Mouse (Mus musculus): ENCODE data around the gene Apoe.
A peak's percentile ranks its signal among the peaks of the same experiment; 100 is the strongest.

Apoe gene

GRCm38 (mm10) chr7:19691873-19692865, 6.8 kb downstream of the Apoe start, which contains the start of gene Apoc1:
TSS of gene Apoc1 (minus strand) at chr7:19692660.
- peak; percentile 98 for DNase-seq (ENCODE audit: low read depth, low spot score)

- DNase-seq (ENCODE audit: low read depth, low spot score), result peak; percentile 76
Observed at GRCm38 (mm10) chr7:19691434-19691833, 7.6 kb downstream of the Apoe start.

- DNase-seq (ENCODE audit: low read depth, low spot score), result no peak
Observed at GRCm38 (mm10) chr7:19690845-19691244, 8.1 kb downstream of the Apoe start.

- no peak for DNase-seq (ENCODE audit: low read depth, low spot score)
Observed at GRCm38 (mm10) chr7:19688611-19689010, 10.4 kb downstream of the Apoe start.

- no peak for DNase-seq (ENCODE audit: low read depth, low spot score)
Observed at GRCm38 (mm10) chr7:19688101-19688500, 10.9 kb downstream of the Apoe start.

GRCm38 (mm10) chr7:19686927-19687583, 11.9 kb downstream of the Apoe start:
- DNase-seq (ENCODE audit: low read depth, low spot score), result peak; percentile 95

- DNase-seq (ENCODE audit: low read depth, low spot score), result no peak
Observed at GRCm38 (mm10) chr7:19686521-19686920, 12.5 kb downstream of the Apoe start.

- no peak for DNase-seq (ENCODE audit: low read depth, low spot score)
Observed at GRCm38 (mm10) chr7:19685374-19685773, 13.6 kb downstream of the Apoe start.

- DNase-seq (ENCODE audit: low read depth, low spot score), result no peak
Observed at GRCm38 (mm10) chr7:19683771-19684201, 15.2 kb downstream of the Apoe start.

- DNase-seq (ENCODE audit: low read depth, low spot score), result no peak
Observed at GRCm38 (mm10) chr7:19682979-19683378, 16.0 kb downstream of the Apoe start.

- DNase-seq (ENCODE audit: low read depth, low spot score), result no peak
Observed at GRCm38 (mm10) chr7:19681202-19681694, 17.7 kb downstream of the Apoe start, which contains the start of the genes Gm44805 and Apoc4. TSS of gene Gm44805 (minus strand) at chr7:19681423. TSS of gene Apoc4 (minus strand) at chr7:19681479.

- no peak for DNase-seq (ENCODE audit: low read depth, low spot score)
Observed at GRCm38 (mm10) chr7:19680702-19681101, 18.3 kb downstream of the Apoe start.

- DNase-seq (ENCODE audit: low read depth, low spot score), result no peak
Observed at GRCm38 (mm10) chr7:19678901-19679300, 20.1 kb downstream of the Apoe start.

- no peak for DNase-seq (ENCODE audit: low read depth, low spot score)
Observed at GRCm38 (mm10) chr7:19677872-19678271, 21.1 kb downstream of the Apoe start, which contains the start of gene Apoc2. TSS of gene Apoc2 (minus strand) at chr7:19677941.

GRCm38 (mm10) chr7:19676662-19677061, 22.3 kb downstream of the Apoe start:
- no peak for DNase-seq (ENCODE audit: low read depth, low spot score)

GRCm38 (mm10) chr7:19675824-19676223, 23.2 kb downstream of the Apoe start:
- DNase-seq (ENCODE audit: low read depth, low spot score), result no peak

GRCm38 (mm10) chr7:19673083-19673699, 25.8 kb downstream of the Apoe start:
- no peak for DNase-seq (ENCODE audit: low read depth, low spot score)

- no peak for DNase-seq (ENCODE audit: low read depth, low spot score)
Observed at GRCm38 (mm10) chr7:19671511-19671910, 27.5 kb downstream of the Apoe start.

GRCm38 (mm10) chr7:19668947-19669721, 29.9 kb downstream of the Apoe start:
- DNase-seq (ENCODE audit: low read depth, low spot score), result peak; percentile 96

GRCm38 (mm10) chr7:19667434-19667833, 31.6 kb downstream of the Apoe start:
- no peak for DNase-seq (ENCODE audit: low read depth, low spot score)

- DNase-seq (ENCODE audit: low read depth, low spot score), result peak; percentile 68
Observed at GRCm38 (mm10) chr7:19666750-19667149, 32.2 kb downstream of the Apoe start.
